Mouse (Mus musculus) frontal cortex, postnatal 14 days (tissue): ENCODE measurements around the gene Msmb.
"Not testable (repeated sequence)": the region's sequence is repeated elsewhere in the genome, so short reads cannot be mapped to it uniquely, and the experiment has no call there.

ENCODE experiments used
- DNase-seq, 2 experiments: peaks; one replicate each; pipeline ENCODE4 v3.0.0; 2022; ENCODE audit warnings: low spot score in 2 of 2

The Msmb gene

GRCm38 (mm10) chr14:32175310-32175709, 33.5 kb downstream of the Msmb start:
- no peak for DNase-seq

GRCm38 (mm10) chr14:32176590-32176989, 34.8 kb downstream of the Msmb start:
- not testable (repeated sequence) for DNase-seq

GRCm38 (mm10) chr14:32179393-32180195, 37.8 kb downstream of the Msmb start:
- DNase-seq: no peak

GRCm38 (mm10) chr14:32180861-32181260, 39.0 kb downstream of the Msmb start:
- DNase-seq: no peak

- no peak for DNase-seq
These were observed 42.0 kb downstream of the Msmb start for GRCm38 (mm10) chr14:32183846-32184245.

- no peak for DNase-seq
These were observed 49.0 kb downstream of the Msmb start for GRCm38 (mm10) chr14:32190627-32191391.

GRCm38 (mm10) chr14:32191926-32192325, 50.1 kb downstream of the Msmb start:
- no peak for DNase-seq

GRCm38 (mm10) chr14:32192437-32192836, 50.6 kb downstream of the Msmb start:
- no peak for DNase-seq

- DNase-seq: not testable (repeated sequence)
These were observed 51.7 kb downstream of the Msmb start for GRCm38 (mm10) chr14:32193557-32193956.

GRCm38 (mm10) chr14:32201354-32201753, 59.5 kb downstream of the Msmb start:
- no peak for DNase-seq

- peak; percentile 78 to 84 for DNase-seq
These were observed 60.1 kb downstream of the Msmb start, which contains the start of the genes Timm23 and Parg for GRCm38 (mm10) chr14:32201791-32202451. TSS of gene Timm23 (minus strand) at chr14:32201898. TSS of gene Parg (plus strand) at chr14:32201949.
